Mouse (Mus musculus) right cerebral cortex, adult 2 months (tissue): ENCODE data around the gene Olfr867.

Experiments
- DNase-seq, 2 experiments: peaks; one replicate each; pipeline ENCODE4 v3.0.0; 2021 to 2022; ENCODE audit warnings: low spot score in 2 of 2

Olfr867 gene

DNA sequence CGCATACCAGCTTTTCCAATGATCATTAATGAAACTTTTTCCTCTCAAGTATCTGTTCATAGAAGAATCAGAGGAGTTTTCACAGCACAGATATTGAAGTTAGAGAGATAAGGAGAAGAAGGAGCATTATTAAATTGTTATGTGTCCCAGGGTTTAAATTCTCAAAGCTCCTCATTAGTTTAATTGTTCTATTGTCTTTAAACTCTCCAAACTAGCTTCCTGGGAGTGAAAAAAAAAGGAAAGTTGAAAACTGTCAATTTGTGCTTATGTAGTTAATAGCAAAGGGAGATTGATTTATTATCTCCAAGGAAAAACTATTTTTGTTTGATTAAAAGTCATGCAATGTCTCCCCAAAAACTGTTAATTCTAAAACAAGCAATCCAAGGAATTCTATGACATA is at the start of gene Olfr867:
Gene Olfr867, minus strand, starts transcription at position 101 of the 400 bp plus-strand sequence.
- DNase-seq = no peak

DNA sequence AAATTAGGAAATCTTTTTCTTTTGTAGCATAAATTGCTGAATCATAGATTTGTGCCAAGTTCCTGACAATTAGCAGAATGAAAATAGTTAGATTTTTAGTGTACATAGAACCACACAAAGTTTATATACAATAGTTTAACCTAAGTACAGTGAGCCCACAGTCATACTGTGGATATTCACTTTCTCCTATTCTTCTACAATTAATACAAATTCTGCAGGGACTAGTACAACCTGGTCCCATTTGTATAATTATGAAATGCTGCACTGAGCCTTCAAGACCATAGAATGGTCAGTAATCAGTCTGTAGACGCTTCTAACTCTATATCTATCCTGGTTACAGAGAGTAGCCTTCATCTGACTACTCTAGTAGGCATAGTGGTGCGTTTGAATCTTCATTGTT is 41.0 kb upstream of the Olfr867 start, which contains the start of gene Olfr868:
Gene Olfr868, plus strand, starts transcription at position 301 of the 400 bp plus-strand sequence.
- no peak for DNase-seq

GRCm38 (mm10) chr9:20073523-20074177 is 16.3 kb upstream of the Olfr867 start:
- no peak for DNase-seq

DNA sequence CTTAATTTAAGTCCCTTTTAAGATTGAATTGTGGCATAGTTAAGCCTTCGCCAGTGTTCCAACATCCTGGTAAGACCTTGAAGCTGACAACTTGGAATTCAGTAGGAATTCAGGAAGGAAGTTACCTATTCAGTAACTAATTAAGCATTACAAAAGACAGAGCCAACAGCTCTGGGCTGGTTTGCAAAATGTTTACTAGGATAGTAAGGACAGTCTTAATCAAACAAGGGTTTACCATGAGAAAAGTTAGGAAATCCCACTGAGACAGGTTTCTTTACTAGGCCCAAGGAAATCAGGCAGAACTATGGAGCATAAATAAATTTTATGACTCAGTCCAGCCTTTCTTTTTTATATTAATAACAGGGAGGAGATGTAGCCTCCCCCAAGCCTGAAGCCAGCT is 13.9 kb upstream of the Olfr867 start:
- no peak for DNase-seq

DNA sequence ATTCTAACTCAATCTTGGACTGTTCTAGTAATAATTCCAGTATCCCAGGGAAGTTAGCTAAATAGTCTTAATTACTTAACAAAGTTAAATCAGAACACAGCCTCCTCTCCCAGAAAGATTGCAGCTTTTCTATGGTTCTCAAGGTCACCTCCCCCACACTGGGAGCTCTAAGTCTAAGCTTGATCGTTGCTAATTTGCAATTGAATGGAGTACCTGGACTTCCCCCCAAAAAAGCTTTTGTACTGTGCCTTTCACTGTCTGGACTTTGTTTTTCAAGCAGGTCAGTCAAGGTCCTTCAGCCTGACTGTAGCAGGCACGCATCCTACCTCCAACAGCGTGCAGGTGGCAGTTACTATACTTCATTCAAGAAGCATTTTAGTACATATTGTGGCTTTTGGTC is 12.9 kb upstream of the Olfr867 start:
- DNase-seq = no peak

- no peak for DNase-seq
Measured at GRCm38 (mm10) chr9:20047964-20048363, 9.4 kb downstream of the Olfr867 start.

DNA sequence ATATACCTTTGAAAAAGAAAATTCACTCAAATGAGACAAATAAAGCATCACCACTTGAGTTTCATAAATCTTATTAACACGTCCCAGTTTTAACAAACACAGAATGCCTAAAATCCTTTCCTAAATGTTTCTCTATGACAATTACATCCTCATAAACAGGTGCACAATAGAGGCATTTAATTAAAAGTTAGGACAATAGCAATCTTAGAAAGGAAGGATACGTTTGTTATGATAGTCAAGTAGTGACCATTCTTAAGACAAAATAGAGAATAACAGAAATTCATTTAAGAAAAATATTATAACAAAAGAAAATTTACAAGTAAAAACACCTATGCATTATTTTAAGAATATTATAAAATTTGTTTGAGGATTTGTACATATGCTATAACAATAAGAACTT is 29.4 kb downstream of the Olfr867 start, which contains the start of gene Olfr866:
Gene Olfr866, minus strand, starts transcription at position 101 of the 400 bp plus-strand sequence.
- DNase-seq = no peak
